Mouse (Mus musculus) c-Kit-positive CD71-positive TER-119-negative erythroid progenitor cells, embryonic 14.5 days (primary cell): ENCODE results near the gene Theg.
A peak's percentile ranks its signal among the peaks of the same experiment; 100 is the strongest.

Experiments
- DNase-seq: peaks from one replicate; pipeline ENCODE4 v3.0.0-alpha.2; 2013; ENCODE audit warnings: low read depth

Theg gene

DNA sequence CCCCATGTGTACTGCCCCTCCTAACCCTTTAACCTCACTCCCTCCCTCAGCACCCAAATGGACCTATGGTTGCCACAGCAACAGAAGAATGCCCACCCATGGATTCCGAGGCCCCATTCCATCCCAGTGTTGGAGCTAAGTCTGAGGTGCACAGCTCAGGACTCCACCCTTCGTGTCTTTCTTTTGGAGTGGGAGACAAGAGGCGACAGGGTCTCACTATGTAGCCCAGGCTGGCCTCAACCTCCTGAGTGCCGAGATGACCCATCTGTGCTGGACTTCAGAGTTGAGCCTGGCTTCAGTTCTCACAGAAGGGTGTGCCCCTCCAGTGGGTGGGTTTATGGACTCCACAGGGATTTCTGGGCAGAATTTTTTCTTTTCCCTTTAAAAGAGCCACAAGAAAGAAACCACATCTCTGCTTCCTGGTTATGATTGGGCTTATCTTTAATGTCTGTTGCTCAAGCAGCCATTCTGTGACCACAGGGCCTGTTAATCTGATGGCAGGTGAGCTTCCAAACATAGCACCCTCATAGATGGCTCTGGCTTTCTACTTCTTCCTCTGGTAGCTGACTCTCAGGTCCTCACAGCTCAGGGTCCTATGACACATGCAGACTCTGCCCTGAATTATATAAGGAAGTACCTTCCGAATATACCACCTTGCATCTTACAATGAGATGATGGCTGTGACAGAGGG is at the start of gene Theg:
Gene Theg (minus strand): TSS at position 271 of the 691 bp plus-strand sequence.
- DNase-seq = no peak

DNA sequence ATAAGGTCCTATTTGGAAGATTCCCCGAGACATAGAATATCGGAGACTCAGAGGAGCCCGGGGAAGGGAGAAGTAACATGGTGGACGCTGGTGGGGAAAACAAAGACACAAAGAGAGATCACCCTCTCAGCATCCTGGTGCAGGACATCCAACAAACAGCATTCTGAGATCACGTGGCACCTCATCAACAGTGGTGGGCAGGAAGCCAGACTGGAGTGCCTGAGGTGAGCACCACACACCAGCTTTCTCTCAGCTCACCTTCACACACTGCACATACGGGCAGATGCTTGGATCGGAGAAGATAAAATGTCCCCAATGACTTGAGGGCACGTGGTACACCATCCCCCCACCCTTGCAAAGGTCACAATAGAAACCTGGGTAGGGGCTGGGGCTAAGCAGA is 49.2 kb upstream of the Theg start:
- no peak for DNase-seq

GRCm38 (mm10) chr10:79633006-79633777 is 46.1 kb upstream of the Theg start:
- DNase-seq = no peak

DNA sequence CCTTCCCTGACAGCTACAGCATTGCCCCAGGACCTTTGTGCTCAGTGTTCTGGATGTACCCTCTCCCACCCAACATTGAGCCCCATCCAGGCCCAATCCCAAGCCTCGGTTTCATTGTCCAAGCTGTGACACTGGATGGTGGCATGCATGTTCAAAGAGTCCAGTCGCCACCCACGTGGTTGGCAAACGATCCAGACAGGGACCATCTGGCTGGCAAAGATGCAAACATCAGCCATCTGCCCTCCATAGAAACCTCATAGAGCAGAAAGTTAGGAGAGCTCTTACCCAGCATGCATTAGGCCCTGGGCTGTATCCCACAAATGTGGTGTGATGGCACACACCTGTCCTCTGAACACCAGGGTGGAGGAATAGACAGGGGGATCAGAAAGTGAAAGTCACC is 44.3 kb upstream of the Theg start:
- no peak for DNase-seq

DNA sequence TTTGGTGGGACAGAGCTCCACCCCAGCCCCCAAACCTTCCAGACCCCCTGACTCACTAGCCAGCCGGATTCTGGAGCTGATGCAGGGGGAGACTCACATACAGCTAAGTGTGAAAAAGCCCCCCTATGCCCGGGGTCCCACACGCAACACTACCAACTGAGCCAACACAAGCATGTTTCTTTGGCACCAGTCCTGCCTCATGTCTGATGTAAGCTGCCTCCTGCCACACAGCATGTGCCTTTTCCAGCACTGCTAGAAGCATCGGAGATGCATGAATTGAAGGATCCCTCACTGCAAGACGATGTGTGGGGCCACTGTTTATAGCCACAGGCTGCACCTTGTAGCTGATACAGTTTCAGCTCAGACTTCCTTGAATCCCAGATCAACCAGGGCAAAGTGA is 41.2 kb upstream of the Theg start:
- no peak for DNase-seq

- no peak for DNase-seq
Observed at GRCm38 (mm10) chr10:79626156-79626555, 39.0 kb upstream of the Theg start.

DNA sequence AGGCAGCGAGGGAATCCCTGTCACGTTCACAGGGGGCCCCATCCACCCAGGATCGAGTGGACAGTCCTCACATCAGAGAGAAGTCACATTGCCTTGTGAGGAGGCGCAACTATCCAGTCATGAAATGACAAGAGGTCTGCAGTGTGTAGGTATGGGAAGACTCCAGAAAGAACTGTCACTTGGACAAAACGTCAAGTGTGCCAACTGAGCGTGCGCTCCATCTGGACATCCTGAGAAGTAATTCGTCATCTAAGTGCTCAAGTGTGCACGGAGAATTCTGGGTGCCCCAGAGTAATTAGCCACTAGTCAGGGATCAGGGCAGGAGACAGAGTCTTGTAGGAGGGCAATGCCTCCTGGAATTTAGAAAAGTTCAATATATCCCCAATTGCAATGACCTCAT is 38.3 kb upstream of the Theg start:
- no peak for DNase-seq

DNA sequence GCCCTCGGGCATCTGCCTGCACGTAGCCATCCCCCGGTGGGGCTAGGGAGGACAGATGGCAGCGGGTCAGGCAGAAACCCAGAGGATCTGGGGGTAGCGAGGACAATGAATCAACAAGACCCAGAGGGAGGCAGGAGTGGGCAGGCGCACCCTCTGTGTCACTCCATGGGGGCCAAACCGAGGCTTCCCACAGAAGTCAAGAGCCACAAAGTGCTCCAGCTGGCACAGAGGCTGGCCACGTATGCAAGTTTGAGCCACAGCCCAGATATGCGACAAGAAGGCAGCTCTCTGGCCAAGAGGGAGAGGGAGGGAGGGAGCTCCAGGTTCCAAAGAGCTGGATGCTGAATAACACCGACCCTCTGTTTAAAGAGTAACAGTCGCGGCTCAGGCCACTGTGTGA is 36.8 kb upstream of the Theg start:
- DNase-seq = no peak

DNA sequence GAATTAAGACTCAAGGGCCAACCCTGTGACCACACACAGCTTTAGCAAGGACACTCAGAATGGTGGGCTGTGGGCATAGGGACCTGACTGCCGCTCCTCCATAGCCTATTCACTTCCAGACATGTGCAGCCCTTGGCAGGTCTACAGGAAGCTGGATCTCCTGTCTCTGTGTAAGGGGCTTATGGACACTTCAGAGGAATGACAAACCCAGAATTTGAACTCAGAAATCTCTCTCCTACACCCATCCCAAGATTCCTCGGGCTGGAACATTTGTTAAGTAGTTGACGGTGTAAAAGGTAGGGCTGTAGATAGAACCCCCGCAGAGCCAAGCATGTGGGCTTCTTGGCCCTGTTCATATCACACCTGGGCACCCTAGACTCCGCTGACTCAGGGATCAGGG is 29.2 kb upstream of the Theg start:
- DNase-seq = no peak

GRCm38 (mm10) chr10:79615860-79616259 is 28.7 kb upstream of the Theg start:
- DNase-seq = no peak

- DNase-seq = no peak
Observed at GRCm38 (mm10) chr10:79614305-79614643, 27.1 kb upstream of the Theg start.

DNA sequence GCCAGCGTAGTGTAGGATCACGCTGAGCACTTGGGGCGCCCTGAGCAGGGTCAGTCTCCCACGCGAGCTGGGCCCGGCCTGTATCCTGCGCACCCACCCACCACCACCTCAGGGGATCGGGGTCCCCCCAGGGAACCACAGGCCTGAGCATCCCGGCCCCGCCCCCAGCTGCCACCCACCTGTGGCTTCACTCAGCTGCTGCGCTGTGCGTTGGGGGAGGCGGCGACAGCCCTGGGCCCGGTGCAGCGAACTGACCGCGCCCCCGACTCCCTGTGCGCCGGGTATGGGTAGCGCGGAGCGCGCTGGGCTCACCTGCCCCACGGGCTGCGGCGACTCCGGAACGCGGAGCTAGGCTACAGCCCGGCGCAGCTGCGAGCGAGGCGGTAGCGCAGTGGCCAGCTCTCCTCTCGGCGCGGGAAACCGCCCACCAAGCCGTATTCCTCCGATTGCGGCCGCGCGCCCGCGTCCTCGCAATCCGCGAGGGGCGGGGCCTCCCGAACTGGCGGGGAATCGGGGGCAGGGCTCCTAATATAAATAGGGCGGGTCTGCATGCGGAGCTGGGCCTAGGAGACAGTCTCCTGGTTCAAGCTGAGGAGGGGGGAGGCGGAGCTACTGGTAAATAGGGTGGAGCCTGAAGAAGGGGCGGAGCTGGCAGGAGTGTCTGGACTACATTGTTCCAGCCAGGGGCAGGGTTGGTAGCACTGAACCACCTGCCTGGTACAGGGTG is 26.6 kb upstream of the Theg start, which contains the start of gene C2cd4c:
Gene C2cd4c (minus strand): TSS at position 448 of the 727 bp plus-strand sequence.
- DNase-seq = peak; percentile 35

DNA sequence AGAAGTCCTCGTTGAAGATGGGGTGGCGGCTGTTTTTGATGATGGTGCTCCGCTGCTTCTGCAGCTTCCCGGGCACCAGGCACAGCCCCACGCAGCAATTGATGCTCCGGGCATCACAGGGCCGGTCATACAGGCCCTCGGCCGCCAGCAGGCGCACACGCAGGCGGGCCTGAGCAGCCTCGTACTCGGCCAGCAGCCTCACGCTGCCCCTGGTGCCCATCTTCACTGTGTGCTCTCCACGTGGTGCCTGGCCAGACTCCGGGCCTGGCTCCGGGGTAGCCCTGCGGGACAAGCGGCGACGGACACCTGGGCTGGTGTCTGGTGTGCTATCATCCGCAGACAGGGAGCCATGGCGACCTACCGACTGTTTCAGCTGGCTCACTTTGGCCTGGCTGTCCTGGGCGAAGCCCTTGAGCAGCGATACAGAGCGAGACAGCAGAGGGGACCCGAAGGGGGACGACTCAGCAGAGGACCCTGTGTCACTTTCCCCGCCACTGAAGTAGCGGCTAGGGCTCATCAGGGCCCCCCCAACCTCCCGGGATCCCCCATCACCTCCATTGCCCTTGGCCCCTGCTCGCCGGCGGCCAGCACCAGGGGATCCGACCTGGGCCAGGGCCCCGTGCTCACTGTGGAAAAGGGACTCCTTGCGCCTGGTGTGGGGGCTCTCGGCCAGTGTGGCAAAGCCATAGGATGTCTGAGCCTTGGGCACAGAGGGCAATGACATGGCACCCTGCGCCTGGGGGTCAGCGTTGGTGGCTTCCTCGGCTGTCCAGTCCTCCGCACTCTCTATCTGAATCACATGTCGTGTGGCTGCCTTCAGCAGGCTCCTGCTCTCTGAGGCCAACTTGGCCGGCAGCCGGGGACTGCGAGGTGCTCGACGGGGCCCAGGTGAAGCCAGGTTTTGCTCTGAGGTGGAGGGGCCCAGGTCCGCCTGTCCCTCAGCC is 25.3 kb upstream of the Theg start:
- DNase-seq = no peak

DNA sequence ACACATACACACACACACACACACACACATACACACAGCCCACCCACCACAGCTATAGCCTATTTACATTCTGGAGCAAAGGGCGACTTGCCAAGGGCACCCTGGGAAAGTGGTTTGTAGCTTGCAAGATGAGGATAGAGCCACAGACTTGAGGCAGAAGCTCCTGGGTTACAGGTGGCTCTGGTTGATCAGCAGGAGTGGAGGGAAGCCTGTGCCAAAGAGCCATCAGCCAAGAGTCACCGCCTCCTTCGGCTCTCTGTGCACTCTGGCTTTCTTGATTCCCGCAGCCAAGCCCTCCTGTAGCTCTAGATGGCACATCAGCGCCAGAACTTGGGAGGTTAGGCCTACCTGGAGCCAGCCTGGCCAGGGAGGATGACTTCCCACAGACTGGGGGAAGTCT is 24.2 kb upstream of the Theg start:
- DNase-seq = no peak

DNA sequence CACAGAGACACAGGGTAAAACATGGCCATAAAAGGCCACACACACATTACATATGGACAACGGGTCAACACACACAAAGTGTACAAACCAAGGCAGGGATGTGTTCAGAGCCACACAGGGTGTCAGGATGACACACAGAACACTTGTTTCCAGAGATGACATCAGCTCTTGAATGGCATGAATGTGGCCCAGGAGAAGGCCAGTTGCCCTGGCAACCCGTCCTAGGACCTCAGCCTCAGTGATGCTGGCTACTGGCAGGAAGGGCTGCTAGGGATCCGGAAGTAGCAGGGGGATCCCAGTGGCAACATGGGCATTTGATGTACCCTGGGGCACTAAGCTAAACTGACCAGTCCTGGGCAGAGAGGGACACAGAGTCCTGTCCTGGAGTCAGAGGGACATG is 22.1 kb upstream of the Theg start:
- no peak for DNase-seq

- no peak for DNase-seq
Observed at GRCm38 (mm10) chr10:79607892-79608291, 20.8 kb upstream of the Theg start.

DNA sequence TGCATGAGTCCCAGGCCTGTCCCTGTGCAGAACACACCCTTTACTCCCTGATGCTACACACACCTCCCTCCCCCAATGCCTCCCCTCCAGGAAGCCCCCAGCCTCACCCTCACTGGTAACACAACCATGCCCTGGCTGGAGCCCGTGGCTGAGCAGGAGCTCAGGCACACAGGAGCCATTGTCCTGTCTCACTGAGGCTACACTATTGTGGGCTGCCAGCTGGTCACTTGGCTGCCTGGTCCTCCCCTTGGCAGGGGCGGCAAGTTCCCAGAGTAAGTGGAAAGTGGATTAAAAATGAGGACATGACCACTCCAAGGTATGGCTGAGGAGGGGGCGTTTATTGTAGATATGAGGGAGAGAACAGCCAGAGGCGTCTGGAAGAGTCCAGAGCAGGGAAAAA is 19.4 kb upstream of the Theg start:
- DNase-seq = no peak

- no peak for DNase-seq
Observed at GRCm38 (mm10) chr10:79597936-79598230, 10.8 kb upstream of the Theg start.

- DNase-seq = no peak
Observed at GRCm38 (mm10) chr10:79597051-79597935, 10.2 kb upstream of the Theg start.

- no peak for DNase-seq
Observed at GRCm38 (mm10) chr10:79595590-79595929, 8.4 kb upstream of the Theg start.

GRCm38 (mm10) chr10:79594872-79595589 is 7.9 kb upstream of the Theg start:
- DNase-seq = peak; percentile 19
